Mouse (Mus musculus): ENCODE measurements around the gene Ccdc12. TPM values are rescaled to one million over a fixed set of nuclear protein-coding genes. Genes with fewer than 3 reads are reported as not detected.

Ccdc12 gene
- polyA plus RNA-seq, 1 experiment, result 124 TPM

DNA sequence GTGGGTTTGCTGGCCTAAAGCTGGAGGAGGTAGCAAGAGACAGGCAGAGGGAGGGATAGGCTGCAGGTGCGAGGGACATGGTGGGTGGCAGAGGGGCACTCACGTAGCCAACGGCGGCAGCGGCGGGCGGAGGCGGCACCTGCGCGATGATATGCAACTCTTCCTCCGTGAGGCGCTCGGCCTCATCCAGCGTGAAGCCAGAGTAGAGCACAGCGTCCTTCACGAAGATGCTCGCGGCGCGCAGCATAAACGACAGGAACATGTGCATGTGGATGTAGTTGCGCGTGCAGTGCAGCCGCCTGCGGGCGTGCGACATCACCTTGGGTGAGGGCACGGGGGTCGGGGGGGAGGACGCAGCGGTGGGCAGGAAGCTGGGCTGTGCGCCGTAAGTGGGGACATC, 70.6 kb downstream of the Ccdc12 start:
- no peak for DNase-seq
- WGBS, result 36% methylated on average over 33 of the region's 33 CpGs
- H3K4me3 ChIP-seq (replicated peaks; ENCODE audit: extremely low read depth, low read depth, low read length), result no peak overlapping the region

DNA sequence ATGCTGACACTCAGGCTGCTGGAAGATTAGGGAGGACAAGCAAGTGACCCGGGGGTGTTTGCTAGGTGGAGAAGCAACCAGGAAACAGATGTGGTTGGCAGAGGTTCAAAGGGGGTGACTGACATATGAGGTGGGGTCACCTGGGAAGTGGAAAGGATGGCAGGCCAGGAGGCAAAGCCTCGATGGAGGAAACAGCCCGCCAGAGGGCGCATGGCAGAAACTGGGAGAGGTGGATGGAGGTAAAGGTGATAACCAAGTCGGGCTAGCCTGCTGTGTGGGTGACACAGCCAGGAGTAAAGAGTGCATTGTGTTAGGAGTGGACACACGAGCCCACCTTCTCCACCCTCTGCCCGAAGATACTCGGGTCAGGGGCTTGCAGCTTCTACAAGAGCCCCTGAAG, 73.5 kb downstream of the Ccdc12 start:
- peaks cover 3% of the 10 kb centered on the region; the same call in 1 of the 2 replicates for H3K4me1 ChIP-seq (ENCODE audit: control insufficient read depth, insufficient read depth, low read length)
- DNase-seq, result peak; percentile 68
- 21% methylated on average over 8 of the region's 8 CpGs for WGBS
- TF ChIP-seq POLR2A (IDR thresholded peaks at IDR 0.05; ENCODE audit: borderline replicate concordance, extremely low read depth, low read depth, low read length) (no peak), CTCF (IDR thresholded peaks at IDR 0.05; ENCODE audit: insufficient read depth, low read length) (peak; percentile 67)
- H3K4me3 ChIP-seq (replicated peaks; ENCODE audit: extremely low read depth, low read depth, low read length), result no peak overlapping the region

More for the DNA sequence above, 70.6 kb downstream of the Ccdc12 start:
- H3K4me1 ChIP-seq (ENCODE audit: control insufficient read depth, insufficient read depth, low read length), result no peaks in the 10 kb centered on the region
- TF ChIP-seq CTCF (IDR thresholded peaks at IDR 0.05; ENCODE audit: insufficient read depth, low read length) (no peak), POLR2A (IDR thresholded peaks at IDR 0.05; ENCODE audit: borderline replicate concordance, extremely low read depth, low read depth, low read length) (no peak)

DNA sequence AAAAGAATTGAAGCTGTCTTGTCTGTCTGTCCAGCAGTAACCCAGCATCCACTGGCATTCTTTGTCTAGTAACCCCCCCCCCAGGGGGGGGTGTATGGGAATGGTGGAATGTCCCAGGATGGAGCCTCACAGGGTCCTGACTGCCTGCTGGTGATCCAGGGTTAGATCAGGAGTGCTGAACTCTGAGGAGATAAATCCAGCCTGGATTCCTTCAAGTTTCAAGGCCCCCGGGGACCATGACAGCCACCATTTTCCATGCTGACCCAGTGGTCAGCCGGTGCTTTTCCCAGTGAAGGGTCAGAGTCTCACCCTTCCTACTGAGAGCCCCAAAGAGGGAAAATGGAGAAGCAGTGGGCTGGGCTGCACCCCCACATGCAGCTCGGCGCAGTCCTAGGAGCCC, 75.6 kb downstream of the Ccdc12 start:
- H3K4me1 ChIP-seq (ENCODE audit: control insufficient read depth, insufficient read depth, low read length), result peaks cover 3% of the 10 kb centered on the region; the same call in 1 of the 2 replicates
- no peak for DNase-seq
- no peak overlapping the region for H3K4me3 ChIP-seq (replicated peaks; ENCODE audit: extremely low read depth, low read depth, low read length)
- 60% methylated on average over 4 of the region's 4 CpGs for WGBS
- no peak for TF ChIP-seq CTCF (IDR thresholded peaks at IDR 0.05; ENCODE audit: insufficient read depth, low read length)
- TF ChIP-seq POLR2A (IDR thresholded peaks at IDR 0.05; ENCODE audit: borderline replicate concordance, extremely low read depth, low read depth, low read length), result no peak

DNA sequence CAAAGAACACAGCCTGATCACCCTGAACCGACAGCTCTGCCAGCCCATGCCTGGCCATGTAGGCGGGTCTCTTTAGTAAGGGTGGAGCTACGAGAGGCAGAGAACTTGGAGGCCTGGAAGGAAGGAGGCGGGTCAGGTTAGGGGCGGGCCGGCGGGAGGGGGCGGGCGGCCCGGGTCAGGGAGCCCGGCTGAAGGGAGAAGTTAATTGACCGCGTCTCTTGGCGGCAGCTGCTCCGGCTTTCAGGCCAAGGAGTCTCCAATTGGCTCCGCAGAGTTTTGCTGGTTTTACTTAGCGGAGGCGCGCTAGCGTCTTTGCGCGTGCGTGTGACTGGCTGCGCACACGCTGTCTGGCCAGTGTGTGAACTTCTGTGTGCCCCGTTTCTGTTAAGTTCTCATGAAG, 76.3 kb downstream of the Ccdc12 start:
- WGBS, result under 1% methylated on average over 25 of the region's 26 CpGs
- Histone ChIP-seq H3K4me1 (ENCODE audit: control insufficient read depth, insufficient read depth, low read length) (peaks cover 3% of the 10 kb centered on the region; the same call in 1 of the 2 replicates), H3K4me3 (replicated peaks; ENCODE audit: extremely low read depth, low read depth, low read length) (peak overlapping the region; percentile 62)
- peak; percentile 68 for DNase-seq
- TF ChIP-seq POLR2A (IDR thresholded peaks at IDR 0.05; ENCODE audit: borderline replicate concordance, extremely low read depth, low read depth, low read length) (0 out of 2 replicates have a peak, but pooled peaks have one; percentile 9), CTCF (IDR thresholded peaks at IDR 0.05; ENCODE audit: insufficient read depth, low read length) (no peak)

DNA sequence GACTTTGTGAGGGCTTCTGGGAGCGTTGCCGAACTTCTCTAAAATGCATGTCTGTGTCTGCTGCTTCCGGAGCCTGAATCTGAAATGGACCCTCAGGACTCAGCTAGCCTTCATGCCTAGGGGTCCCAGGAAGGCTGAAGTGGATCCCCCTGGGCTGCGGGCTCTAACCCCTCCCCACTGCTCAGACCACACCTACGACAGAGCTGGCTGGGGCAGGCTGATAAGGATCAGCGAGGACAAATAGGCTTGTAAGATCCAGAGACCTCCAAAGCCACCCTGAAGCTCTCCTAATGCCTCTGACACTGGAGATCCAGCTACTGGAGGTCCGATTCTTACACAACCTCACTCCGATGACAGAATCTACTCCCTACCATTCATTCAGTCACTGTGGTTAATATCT, 76.8 kb downstream of the Ccdc12 start:
- H3K4me3 ChIP-seq (replicated peaks; ENCODE audit: extremely low read depth, low read depth, low read length), result peak overlapping the region; percentile 62
- DNase-seq, result peak; percentile 14
- no peak for TF ChIP-seq CTCF (IDR thresholded peaks at IDR 0.05; ENCODE audit: insufficient read depth, low read length)
- TF ChIP-seq POLR2A (IDR thresholded peaks at IDR 0.05; ENCODE audit: borderline replicate concordance, extremely low read depth, low read depth, low read length), result no peak
- WGBS, result 9% methylated on average over 8 of the region's 8 CpGs
- H3K4me1 ChIP-seq (ENCODE audit: control insufficient read depth, insufficient read depth, low read length), result peaks cover 3% of the 10 kb centered on the region; the same call in 1 of the 2 replicates

DNA sequence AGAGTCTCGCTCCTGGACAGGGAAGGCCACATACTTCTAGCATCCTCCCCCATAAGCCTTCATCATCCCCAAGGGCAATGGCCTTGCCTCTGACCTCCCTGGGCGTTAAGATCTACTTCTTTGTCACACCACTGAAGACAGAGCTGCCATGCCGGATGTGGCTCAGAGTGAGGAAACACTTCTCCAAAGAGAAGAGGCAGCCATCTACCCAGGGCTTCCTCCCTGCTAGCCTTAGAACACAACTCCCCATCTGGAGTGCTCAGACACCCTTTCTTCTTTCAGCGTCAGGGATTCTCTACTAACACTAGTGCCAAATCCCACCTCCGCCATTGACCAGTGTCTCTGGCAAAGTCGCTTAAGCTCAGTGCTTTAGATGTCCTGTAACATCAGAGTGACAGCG, 77.9 kb downstream of the Ccdc12 start:
- Histone ChIP-seq H3K4me1 (ENCODE audit: control insufficient read depth, insufficient read depth, low read length) (peaks cover 3% of the 10 kb centered on the region; the same call in 1 of the 2 replicates), H3K4me3 (replicated peaks; ENCODE audit: extremely low read depth, low read depth, low read length) (no peak overlapping the region)
- 69% methylated on average over 7 of the region's 7 CpGs for WGBS
- no peak for DNase-seq
- TF ChIP-seq CTCF (IDR thresholded peaks at IDR 0.05; ENCODE audit: insufficient read depth, low read length) (no peak), POLR2A (IDR thresholded peaks at IDR 0.05; ENCODE audit: borderline replicate concordance, extremely low read depth, low read depth, low read length) (no peak)

DNA sequence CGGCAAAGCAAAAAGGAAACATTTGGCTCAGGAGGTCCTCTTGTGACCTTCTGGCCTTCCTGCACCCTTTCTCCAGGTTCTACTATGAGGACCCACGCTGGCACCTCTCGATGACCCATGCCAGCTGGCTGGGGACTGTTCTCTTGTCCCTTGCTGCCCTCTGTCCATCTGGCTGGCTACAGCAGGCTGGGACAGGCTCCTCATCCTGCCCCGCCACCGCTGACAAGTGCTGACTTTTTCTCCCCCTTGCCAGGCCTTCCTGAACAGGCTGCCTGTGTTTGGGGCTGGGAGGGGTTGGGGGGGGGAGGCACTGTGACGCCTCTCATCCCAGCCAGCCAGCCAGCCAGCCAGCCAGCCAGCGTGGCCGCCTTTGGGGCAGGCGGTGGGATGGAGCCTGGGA, 80.1 kb downstream of the Ccdc12 start:
- WGBS, result 51% methylated on average over 9 of the region's 9 CpGs

DNA sequence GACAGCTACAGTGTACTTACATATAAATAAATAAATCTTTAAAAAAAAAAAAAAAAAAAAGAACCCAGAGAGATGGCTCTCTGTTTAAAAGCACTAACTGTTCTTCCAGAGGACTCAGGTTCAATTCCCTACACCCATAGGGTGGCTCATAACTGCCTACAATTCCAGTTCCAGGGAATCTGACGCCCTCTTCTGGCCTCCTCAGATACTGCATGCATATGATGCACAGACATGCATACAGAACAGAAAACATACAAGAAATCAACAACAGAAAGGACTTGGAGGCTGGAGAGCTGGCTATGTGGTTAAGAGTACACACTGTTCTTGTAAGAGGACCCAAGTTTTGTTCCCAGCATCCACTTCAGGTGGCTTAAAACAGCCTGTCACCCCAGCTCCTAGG, 81.8 kb downstream of the Ccdc12 start:
- no peak for DNase-seq
- no peak overlapping the region for H3K4me3 ChIP-seq (replicated peaks; ENCODE audit: extremely low read depth, low read depth, low read length)
- WGBS, result 35% methylated on average over 1 of the region's 1 CpGs
- TF ChIP-seq POLR2A (IDR thresholded peaks at IDR 0.05; ENCODE audit: borderline replicate concordance, extremely low read depth, low read depth, low read length) (no peak), CTCF (IDR thresholded peaks at IDR 0.05; ENCODE audit: insufficient read depth, low read length) (no peak)
- H3K4me1 ChIP-seq (ENCODE audit: control insufficient read depth, insufficient read depth, low read length), result peaks cover 3% of the 10 kb centered on the region; the same call in 1 of the 2 replicates

More for the DNA sequence above, 80.1 kb downstream of the Ccdc12 start:
- Histone ChIP-seq H3K4me1 (ENCODE audit: control insufficient read depth, insufficient read depth, low read length) (peaks cover 3% of the 10 kb centered on the region; the same call in 1 of the 2 replicates), H3K4me3 (replicated peaks; ENCODE audit: extremely low read depth, low read depth, low read length) (no peak overlapping the region)
- TF ChIP-seq CTCF (IDR thresholded peaks at IDR 0.05; ENCODE audit: insufficient read depth, low read length) (no peak), POLR2A (IDR thresholded peaks at IDR 0.05; ENCODE audit: borderline replicate concordance, extremely low read depth, low read depth, low read length) (no peak)
- DNase-seq, result no peak

DNA sequence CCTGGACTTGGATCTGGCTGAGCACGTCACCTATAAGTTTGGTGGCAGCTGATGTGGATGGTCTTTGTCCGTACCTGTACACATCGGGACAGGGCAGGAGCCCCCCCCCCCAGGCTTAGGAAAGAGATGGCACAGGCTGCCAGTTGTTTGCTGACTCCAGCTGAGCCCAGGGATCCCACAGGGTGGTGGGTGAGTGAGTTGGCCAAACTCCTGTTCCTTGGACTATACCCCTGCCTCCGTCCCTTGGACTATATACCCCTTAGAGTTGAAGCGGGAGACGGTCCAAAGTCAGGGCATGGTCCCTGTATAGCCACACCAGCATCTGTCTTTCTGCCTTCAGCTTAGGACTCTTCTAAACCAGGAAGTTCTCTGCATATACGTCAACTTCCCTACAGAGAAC, 83.7 kb downstream of the Ccdc12 start:
- Histone ChIP-seq H3K4me1 (ENCODE audit: control insufficient read depth, insufficient read depth, low read length) (peaks cover 3% of the 10 kb centered on the region; the same call in 1 of the 2 replicates), H3K4me3 (replicated peaks; ENCODE audit: extremely low read depth, low read depth, low read length) (no peak overlapping the region)
- no peak for DNase-seq
- 85% methylated on average over 7 of the region's 7 CpGs for WGBS
- TF ChIP-seq CTCF (IDR thresholded peaks at IDR 0.05; ENCODE audit: insufficient read depth, low read length), result no peak

DNA sequence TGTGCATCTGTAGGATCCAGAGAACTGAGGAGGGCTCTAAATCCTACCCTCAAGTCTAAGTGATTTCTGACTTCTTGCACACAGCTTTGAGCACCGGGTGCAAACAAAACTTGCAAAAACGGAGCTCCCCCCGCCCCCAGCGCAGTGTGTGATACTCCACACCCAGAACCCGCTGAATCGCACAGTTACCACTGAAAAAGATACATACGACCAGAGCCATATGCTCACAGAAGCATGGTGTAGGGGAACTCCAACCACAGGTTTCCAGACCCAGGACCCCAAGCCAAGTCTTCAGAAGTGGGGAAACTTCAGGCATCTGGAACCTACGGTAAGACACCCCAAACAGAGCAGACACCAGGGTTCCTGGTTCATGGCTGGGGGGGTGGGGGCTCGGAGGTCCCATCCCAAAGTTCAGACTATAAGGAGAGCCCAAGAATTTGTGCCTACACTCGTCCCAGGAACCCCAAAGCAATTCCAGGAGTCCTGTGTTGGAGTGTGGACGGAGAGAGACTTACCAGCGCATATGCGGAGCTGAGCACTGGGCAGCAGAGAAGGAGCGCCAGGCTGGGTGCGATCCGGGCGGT, 85.5 kb downstream of the Ccdc12 start, which contains the start of gene Myl3:
Myl3 (plus strand) TSS at position 151 of the 584 bp plus-strand sequence.
- Histone ChIP-seq H3K4me1 (ENCODE audit: control insufficient read depth, insufficient read depth, low read length) (peaks cover 3% of the 10 kb centered on the region; the same call in 1 of the 2 replicates), H3K4me3 (replicated peaks; ENCODE audit: extremely low read depth, low read depth, low read length) (peak within 1 kb of the TSS; percentile 62)
- WGBS, result 12% methylated on average over 17 of the region's 17 CpGs
- TF ChIP-seq CTCF (IDR thresholded peaks at IDR 0.05; ENCODE audit: insufficient read depth, low read length) (no peak), POLR2A (IDR thresholded peaks at IDR 0.05; ENCODE audit: borderline replicate concordance, extremely low read depth, low read depth, low read length) (no peak)
- DNase-seq, result no peak

Data from lung, adult 2 months (tissue).